Mouse (Mus musculus): ENCODE results near the gene Med19.
A peak's percentile ranks its signal among the peaks of the same experiment; 100 is the strongest.
"Not testable (repeated sequence)": the region's sequence is repeated elsewhere in the genome, so short reads cannot be mapped to it uniquely, and the experiment has no call there.

Med19 gene

DNA sequence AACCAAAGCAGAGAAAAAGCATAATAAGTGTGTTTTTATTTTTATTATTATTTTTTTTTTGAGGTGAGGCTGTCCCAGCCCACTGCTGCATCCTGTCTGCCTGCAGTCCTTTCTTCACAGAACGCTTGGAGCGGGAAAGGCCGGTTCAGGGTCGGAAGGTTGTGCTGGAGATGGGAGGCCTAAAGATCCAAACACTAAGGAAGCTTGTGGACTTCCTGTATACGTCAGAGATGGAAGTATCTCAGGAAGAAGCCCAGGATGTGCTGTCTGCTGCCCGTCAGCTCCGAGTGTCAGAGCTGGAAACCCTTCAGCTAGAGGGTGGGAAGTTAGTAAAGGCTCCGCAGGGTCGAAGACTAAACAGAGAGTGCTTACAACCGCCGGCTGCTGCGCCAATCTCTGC, 12.1 kb upstream of the Med19 start:
- no peak for DNase-seq (ENCODE audit: low read depth, low spot score)

DNA sequence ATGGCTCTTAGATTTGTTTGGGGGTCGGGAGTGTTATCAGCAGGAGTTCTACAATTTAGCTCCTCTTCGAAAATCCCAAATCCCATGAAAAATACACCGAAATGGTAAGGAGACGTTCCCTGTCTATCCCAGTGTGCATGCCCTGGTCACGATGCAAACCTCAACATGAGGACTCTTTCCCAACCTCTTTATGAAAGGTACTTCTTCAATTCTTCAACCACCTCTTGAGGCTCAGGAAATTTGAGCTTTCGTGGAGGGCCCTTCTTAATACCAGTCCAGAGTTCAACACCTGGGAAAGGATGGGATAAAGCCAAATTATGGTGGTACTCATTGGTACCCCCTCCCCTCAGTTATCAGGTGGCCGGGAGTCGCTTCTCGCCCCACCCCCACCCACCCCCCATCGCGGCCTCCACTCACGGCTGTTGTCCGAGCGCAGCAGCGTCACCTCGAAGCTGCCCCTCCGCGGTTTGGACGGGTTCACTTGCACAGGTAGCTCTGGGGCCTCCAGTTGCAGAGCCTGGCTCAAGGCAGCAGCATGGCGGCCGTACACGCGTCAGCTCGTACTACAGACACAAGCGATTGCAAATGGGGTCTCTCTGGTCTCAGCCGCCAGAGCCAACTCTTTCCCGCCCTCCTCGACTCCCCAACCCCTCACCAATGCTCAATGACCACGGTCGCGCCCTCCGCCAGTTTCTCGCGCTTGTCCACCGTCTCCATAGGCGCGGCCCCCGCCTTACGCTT, 8.2 kb upstream of the Med19 start:
- no peak for DNase-seq (ENCODE audit: low read depth, low spot score)

GRCm38 (mm10) chr2:84670569-84670933, 7.7 kb upstream of the Med19 start, which contains the start of gene Selenoh:
Gene Selenoh (minus strand): TSS chr2:84670770.
- peak; percentile 60 for DNase-seq (ENCODE audit: low read depth, low spot score)

- DNase-seq (ENCODE audit: low read depth, low spot score): not testable (repeated sequence)
These were observed 6.7 kb upstream of the Med19 start for GRCm38 (mm10) chr2:84671535-84671934.

DNA sequence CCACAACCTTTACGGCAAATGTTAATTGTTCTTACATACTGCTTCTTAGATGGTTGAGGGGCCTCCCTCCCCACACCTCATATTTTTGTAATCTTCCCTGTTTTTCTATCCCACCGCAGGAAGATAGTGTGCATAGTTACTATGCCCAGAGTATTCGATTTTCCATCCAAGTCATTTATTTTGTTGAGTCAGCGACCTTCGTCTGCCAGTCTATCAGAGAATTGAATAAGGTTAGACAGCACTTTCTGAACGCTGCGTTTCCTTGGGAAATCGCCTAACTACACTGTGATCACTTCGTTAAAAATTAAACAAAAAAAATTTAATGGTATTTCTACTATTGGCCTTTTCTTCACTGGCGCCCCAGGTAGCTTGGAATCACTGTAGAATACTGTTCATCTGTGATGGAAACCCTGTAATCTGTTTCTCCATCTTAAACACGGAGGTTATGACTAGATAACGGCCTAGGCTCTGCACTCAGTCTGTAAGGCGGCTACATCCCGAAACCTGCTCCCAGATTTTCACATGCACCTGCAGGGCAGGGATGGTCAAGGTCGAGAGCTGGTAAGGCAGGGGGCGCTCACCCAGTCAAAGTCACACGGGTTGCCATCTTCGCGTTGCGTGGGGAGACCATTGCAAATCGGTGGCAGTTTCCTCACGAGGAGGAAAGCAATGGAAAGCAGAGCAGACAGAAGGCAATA, 783 bp upstream of the Med19 start:
- no peak for DNase-seq (ENCODE audit: low read depth, low spot score)

DNA sequence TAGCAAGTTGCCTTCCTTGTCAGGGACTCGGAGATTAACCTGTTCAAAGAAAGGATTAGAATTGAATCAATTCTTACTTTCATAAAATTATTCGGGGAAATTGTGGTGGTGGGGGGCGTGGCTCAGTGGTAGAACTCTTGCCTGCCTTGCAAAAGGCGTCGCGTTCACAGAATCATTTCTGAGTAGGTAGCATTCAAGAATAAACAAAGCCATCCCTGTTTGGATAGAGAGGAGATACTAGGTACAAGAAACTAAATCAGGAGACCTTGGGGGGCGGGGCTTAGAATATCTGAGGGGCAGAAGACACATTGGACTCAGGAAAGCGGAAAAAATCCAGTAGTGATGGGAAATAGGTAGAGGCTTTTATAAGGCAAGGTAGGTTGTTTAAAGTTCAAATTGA, 814 bp downstream of the Med19 start, which contains the start of gene Tmx2:
Tmx2 (minus strand) TSS at position 125 of the 400 bp plus-strand sequence.
- no peak for DNase-seq (ENCODE audit: low read depth, low spot score)

GRCm38 (mm10) chr2:84682605-84683183, 4.5 kb downstream of the Med19 start:
- no peak for DNase-seq (ENCODE audit: low read depth, low spot score)

- no peak for DNase-seq (ENCODE audit: low read depth, low spot score)
These were observed 10.1 kb downstream of the Med19 start for GRCm38 (mm10) chr2:84688080-84688844.

- no peak for DNase-seq (ENCODE audit: low read depth, low spot score)
These were observed 11.8 kb downstream of the Med19 start for GRCm38 (mm10) chr2:84690050-84690449.

DNA sequence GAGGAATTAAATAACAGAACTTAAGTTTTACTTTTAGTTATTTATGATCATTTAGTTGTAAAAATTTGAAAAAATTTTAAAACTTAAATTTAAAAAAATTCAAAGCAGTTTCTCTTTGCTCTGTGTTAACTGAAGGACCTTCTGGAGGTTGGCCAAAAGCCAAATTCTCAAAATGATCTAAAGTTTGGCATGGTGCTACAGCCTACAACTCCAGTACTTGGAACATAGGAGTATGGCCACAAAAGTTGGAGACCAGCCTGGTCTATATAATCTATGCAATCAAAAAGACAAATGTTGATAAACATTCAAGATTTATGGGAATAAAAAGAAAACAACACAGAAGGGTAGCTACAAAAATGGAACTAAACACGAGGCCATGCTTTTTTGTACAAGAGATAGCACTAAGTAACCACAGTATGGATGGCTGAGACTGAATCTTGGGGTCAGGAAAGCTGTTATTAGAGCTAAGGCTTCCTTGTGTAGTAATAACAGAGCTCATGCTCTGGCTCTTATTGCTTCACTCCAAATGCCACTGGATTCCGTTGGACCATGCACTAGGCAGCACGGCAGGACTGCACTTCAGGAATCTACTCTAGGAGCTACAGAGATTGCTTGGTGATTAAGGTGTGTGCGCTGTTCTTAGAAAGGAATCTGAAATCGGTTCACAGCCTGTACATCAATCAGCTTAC, 16.9 kb downstream of the Med19 start:
- no peak for DNase-seq (ENCODE audit: low read depth, low spot score)

DNA sequence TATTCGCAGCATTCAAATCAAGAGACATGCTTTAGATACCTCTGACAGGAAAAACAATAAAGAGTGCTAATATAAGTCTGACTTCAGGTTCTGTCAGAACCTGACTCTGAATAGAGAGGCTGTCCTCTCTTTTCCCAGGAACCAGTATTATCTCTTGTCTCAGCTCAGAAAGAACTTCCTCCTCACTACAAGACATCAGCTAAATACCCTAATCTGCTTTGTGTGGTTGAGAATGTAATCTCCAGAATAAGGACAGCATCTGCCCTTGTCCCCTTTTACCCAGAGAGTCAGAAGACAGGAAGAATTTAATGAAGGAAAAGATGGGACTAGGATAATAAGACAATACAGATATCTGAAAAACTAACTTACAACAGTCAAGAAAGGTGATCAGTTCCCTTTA, 25.3 kb downstream of the Med19 start:
- peak; percentile 58 for DNase-seq (ENCODE audit: low read depth, low spot score)

GRCm38 (mm10) chr2:84704329-84704728, 26.1 kb downstream of the Med19 start:
- DNase-seq (ENCODE audit: low read depth, low spot score): no peak

- DNase-seq (ENCODE audit: low read depth, low spot score): no peak
These were observed 27.1 kb downstream of the Med19 start for GRCm38 (mm10) chr2:84705295-84705694.

GRCm38 (mm10) chr2:84707523-84707922, 29.3 kb downstream of the Med19 start:
- no peak for DNase-seq (ENCODE audit: low read depth, low spot score)

- DNase-seq (ENCODE audit: low read depth, low spot score): no peak
These were observed 33.7 kb downstream of the Med19 start for GRCm38 (mm10) chr2:84711898-84712297.

GRCm38 (mm10) chr2:84714422-84714810, 36.2 kb downstream of the Med19 start:
- DNase-seq (ENCODE audit: low read depth, low spot score): no peak

DNA sequence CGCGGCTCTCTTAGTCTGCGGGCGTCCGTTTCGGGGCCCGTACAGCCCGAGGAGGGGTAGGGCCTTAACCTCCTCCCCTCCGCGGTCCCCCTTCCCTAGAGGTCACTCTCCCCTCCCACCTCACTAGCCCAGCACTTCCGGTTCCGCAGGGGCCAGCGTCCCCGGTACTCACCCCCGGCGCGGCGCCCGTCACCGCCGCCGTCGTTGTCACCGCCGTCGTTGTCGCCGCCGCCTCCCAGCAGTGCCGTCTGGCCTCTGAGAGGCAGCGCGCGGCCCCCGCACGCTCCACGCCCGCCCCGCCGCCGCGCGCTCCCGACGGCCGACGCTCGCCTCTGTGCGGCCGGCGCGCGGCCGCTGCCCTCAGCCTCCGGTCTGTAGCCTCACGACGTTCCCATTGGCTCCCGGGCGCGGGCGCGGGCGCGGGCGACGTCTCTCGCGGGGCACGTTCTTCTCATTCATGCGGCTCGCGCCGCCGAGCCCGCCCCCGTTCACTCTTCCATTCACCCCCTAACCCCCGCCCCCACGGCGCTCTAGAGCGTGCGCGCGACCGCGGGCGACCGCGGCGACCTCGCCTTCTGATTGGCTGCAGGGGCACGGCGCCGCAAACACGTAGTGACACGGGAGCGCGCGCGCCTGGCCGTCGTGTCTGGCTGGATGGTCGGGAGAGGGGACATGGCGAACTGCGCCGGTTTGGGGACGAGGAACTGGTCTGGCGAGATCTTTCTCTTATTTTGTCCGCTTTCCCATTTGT, 36.8 kb downstream of the Med19 start, which contains the start of gene Zdhhc5:
Zdhhc5 (minus strand) TSS at position 370 of the 751 bp plus-strand sequence.
- peak; percentile 97 for DNase-seq (ENCODE audit: low read depth, low spot score)

DNA sequence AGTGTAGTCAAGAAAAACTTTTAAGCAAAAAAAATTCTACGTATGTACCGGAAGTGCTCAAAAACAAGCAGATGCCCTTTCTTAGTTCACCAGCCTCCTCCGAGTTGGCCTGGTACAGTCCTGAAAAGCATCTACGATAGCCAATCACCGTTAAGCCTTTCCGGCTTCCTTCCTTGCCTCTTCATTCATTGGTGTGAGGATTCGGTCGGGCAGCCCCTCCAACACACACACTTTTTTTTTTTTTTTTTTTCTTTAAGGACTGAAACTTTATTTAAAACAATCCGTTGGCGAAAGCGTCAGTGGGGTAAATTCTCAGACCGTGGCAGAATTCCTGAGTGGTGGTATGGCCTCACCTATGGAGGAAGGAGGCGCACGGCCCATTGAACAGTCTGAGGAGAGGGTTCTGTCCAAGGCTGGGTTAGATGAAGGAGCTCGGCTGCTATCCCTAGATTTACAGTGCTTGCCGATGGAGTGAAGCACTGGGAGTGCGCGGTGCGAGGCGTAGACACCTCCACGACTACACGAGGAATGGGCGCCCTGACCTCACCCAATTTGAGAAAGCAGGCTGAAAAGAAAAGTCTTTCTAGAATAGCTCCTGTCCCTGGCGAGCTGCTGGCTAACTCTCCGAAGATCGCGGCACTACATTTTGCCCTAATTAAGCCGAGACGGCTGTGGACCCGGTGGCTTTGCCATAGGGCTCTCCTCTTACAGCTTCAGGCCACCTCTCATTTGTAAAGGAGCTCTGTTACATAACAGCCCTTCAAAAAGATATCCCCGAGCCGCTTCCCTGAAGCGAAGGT, 37.6 kb downstream of the Med19 start:
- DNase-seq (ENCODE audit: low read depth, low spot score): peak; percentile 93

GRCm38 (mm10) chr2:84716423-84717355, 38.5 kb downstream of the Med19 start:
- no peak for DNase-seq (ENCODE audit: low read depth, low spot score)
